Mouse (Mus musculus) heart, postnatal 14 days (tissue): ENCODE measurements at regions not wholly inside any gene's neighbourhood (a gene's known extent, or its start where the extent isn't known, plus 50 kb on each side); places are given as distances from the start of the nearest gene placed in this dataset.

Experiments used
- DNase-seq, 2 experiments: peaks; one replicate each; pipeline ENCODE4 v3.0.0; 2021 to 2022
- intact Hi-C: fragments of 180-260 bp; cut with DNase I; formaldehyde crosslinking; loops from one replicate; pipeline ENCODE4 v1.15.1; 2025

- intact Hi-C loops = no loop called here
- DNase-seq = no peak
Measured at GRCm38 (mm10) chr14:98937933-98938332, 56.2 kb downstream of the Rpl36a-ps1 start.

- no peak for DNase-seq
- intact Hi-C loops = no loop called here
Measured at GRCm38 (mm10) chr14:98937373-98937772, 56.7 kb downstream of the Rpl36a-ps1 start.

- DNase-seq = no peak
- intact Hi-C loops = no loop called here
Measured at GRCm38 (mm10) chr14:98933371-98933916, 60.7 kb downstream of the Rpl36a-ps1 start.

GRCm38 (mm10) chr14:98929276-98929675 lies 64.8 kb downstream of the Rpl36a-ps1 start:
- intact Hi-C loops = no loop called here
- DNase-seq = peak; percentile 13 to 56

GRCm38 (mm10) chr14:98908234-98908633 lies 85.9 kb downstream of the Rpl36a-ps1 start:
- no peak for DNase-seq
- intact Hi-C loops = no loop called here

GRCm38 (mm10) chr14:98898876-98899275 lies 95.2 kb downstream of the Rpl36a-ps1 start:
- no peak for DNase-seq
- intact Hi-C loops = no loop called here

GRCm38 (mm10) chr14:98897390-98897789 lies 96.7 kb downstream of the Rpl36a-ps1 start:
- DNase-seq = no peak
- intact Hi-C loops = no loop called here

- DNase-seq = no peak
- intact Hi-C loops = no loop called here
Measured at GRCm38 (mm10) chr14:98895933-98896332, 98.2 kb downstream of the Rpl36a-ps1 start.

- intact Hi-C loops = no loop called here
- no peak for DNase-seq
Measured at GRCm38 (mm10) chr14:98892670-98893069, 101.4 kb downstream of the Rpl36a-ps1 start.

GRCm38 (mm10) chr14:98891252-98891947 lies 102.7 kb downstream of the Rpl36a-ps1 start:
- intact Hi-C loops = no loop called here
- DNase-seq = no peak

GRCm38 (mm10) chr14:98887588-98887987 lies 106.5 kb downstream of the Rpl36a-ps1 start:
- DNase-seq = no peak
- intact Hi-C loops = no loop called here

GRCm38 (mm10) chr14:98886982-98887381 lies 107.1 kb downstream of the Rpl36a-ps1 start:
- intact Hi-C loops = no loop called here
- DNase-seq = no peak

- no peak for DNase-seq
- intact Hi-C loops = no loop called here
Measured at GRCm38 (mm10) chr14:98882586-98882985, 111.5 kb downstream of the Rpl36a-ps1 start.

- intact Hi-C loops = no loop called here
- DNase-seq = peak in 1 of 2 experiments; percentile 10
Measured at GRCm38 (mm10) chr14:98877956-98878355, 116.2 kb downstream of the Rpl36a-ps1 start.

GRCm38 (mm10) chr14:98873446-98873845 lies 120.7 kb downstream of the Rpl36a-ps1 start:
- no peak for DNase-seq

GRCm38 (mm10) chr14:98869888-98870287 lies 124.2 kb downstream of the Rpl36a-ps1 start:
- intact Hi-C loops = no loop called here
- DNase-seq = no peak

More at GRCm38 (mm10) chr14:98873446-98873845, 120.7 kb downstream of the Rpl36a-ps1 start:
- intact Hi-C loops = no loop called here

GRCm38 (mm10) chr14:98866880-98867279 lies 127.2 kb downstream of the Rpl36a-ps1 start:
- no peak for DNase-seq
- intact Hi-C loops = no loop called here

- no peak for DNase-seq
- intact Hi-C loops = no loop called here
Measured at GRCm38 (mm10) chr14:98864001-98864400, 130.1 kb downstream of the Rpl36a-ps1 start.

- intact Hi-C loops = no loop called here
- no peak for DNase-seq
Measured at GRCm38 (mm10) chr14:98863598-98863997, 130.5 kb downstream of the Rpl36a-ps1 start.

- intact Hi-C loops = no loop called here
- no peak for DNase-seq
Measured at GRCm38 (mm10) chr14:98862095-98862735, 131.9 kb downstream of the Rpl36a-ps1 start.

GRCm38 (mm10) chr14:98858801-98859200 lies 135.3 kb downstream of the Rpl36a-ps1 start:
- no peak for DNase-seq
- intact Hi-C loops = no loop called here

- intact Hi-C loops = no loop called here
- DNase-seq = no peak
Measured at GRCm38 (mm10) chr14:98848500-98848899, 145.6 kb downstream of the Rpl36a-ps1 start.
